Mouse (Mus musculus) ovary, postnatal 10 days (tissue): ENCODE results near the gene C3.

Source experiments
- DNase-seq: peaks from one replicate; pipeline ENCODE4 v3.0.0; 2022; ENCODE audit warnings: low spot score

Gene C3

DNA sequence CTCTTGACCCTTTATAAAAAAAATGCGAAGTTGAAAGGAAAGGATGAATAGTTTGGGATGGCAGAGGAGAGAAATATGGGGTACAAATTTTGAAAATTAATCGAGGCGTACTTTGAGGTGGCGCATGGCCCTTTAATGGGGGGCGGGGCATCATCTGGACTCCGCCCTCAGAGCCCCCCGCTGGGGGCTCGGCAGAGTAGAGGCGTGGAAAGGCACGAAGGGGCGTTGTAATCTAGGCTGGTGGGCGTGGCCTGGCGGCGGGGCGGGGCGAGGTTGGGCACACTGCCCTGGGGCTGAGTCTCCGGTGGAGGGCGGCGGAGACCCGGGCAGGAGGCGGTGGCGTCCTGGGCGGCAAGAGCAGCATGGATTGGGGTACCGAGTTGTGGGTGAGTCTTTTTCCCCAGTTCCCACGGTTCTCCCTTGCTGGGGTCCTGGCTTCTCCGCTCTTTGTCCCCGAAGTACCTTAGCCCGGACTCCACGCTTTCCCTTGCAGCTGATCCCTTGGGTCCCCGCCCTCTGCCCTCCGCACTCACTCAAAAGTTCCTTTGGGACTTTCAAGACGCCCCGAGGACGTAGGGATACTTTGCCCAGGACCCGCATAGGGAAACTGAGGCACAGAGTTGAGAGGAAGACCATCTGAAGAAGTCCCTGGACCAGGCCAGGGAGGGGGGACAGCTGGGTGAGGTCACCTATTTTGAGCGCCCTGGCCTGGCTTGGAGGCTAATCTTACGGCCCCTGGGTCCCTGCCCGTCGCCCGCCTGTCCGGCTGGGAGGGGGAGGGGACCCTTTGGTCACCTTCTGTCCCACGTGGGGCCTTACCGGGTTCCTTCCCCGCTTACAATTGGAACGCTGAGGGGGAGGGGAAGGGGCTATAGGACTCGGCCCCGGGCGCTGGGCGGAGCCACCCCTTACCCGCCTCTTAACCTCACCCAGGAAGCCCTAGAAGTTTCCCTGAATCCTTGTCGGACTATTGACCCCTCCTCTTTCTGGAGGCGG is 21.5 kb upstream of the C3 start, which contains the start of gene Trip10:
TSS of gene Trip10 (plus strand) at position 270 of the 996 bp plus-strand sequence.
- peak; percentile 98 for DNase-seq

GRCm38 (mm10) chr17:57248771-57249170 is 20.8 kb upstream of the C3 start:
- no peak for DNase-seq

- peak; percentile 44 for DNase-seq
Observed at GRCm38 (mm10) chr17:57248201-57248699, 20.3 kb upstream of the C3 start, which contains the start of gene Gpr108. Gene Gpr108, minus strand, starts transcription at chr17:57248446.

GRCm38 (mm10) chr17:57247393-57248200 is 19.7 kb upstream of the C3 start:
- DNase-seq, result peak; percentile 68

GRCm38 (mm10) chr17:57246663-57247392 is 18.9 kb upstream of the C3 start:
- no peak for DNase-seq

- no peak for DNase-seq
Observed at GRCm38 (mm10) chr17:57245311-57245929, 17.5 kb upstream of the C3 start.

DNA sequence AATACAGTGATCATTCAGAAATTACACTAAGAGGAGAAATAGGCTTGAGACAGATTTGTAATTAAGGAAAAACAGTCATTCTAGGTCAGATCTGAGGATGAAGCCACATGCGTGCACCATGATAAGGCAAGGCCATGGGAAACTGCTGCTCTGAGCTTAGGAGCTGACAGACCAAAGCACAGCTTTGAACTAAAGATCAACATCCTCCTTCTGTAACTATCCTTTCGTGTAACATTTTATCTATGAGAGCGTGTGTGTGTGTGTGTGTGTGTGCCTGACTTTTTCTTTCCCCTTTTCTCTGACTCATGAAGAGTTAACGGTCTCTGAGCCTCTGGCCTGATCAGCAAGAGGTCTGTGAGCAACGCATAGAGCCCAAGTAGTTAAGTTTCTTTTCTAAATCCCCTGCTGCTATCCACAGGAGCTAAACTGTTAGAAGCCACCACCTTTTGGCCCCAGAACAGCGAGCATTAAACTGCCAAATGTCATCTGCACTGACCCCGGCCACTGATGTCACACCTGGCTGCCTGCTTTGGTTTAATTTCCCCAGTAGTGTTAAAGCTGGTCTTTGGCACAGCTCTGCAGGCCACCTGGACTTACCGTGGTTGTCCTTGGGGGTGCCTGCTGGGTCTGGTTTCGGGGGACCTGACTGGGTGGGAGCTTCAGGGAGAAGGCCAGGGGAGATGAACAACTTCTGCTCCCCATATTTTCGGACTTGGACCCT is 15.9 kb upstream of the C3 start:
- no peak for DNase-seq

DNA sequence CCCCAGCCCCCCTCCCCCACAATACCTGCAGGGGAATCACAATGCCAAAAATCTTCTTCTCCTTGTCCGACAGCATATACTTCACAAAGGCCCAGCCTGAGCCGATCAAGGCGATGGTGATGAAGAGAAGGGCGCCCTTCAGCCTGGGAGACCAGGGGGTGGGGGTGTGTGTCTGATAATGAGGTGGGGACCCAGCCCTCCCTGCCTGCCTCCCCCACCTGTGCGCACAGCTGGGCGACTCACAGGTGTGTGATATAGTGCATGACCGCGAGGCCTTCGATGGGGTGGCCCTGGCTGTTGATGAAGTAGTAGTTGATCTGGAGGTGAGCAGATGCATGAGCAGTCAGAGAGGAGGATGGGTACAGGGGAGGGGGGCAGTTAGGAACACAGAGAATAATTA is 9.2 kb upstream of the C3 start:
- DNase-seq, result no peak

DNA sequence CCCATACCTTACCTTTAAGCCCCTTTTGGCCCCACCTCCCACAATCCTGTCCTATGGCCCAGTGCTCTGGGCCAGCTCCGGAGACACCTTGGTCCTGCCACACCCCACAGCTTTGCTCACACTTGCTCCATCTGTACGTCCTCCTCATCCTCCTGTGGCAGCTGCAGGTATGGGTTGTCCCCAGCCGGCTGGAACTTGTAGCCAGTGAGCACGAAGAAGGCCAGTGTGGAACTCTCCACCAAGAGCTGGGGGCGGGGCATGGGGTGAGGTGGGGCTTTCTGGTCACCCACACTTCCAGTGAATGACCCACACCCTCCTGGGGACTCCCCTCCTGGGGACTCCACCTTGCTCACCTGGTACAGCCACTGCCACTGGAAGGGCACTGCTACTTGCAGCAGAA is 7.9 kb upstream of the C3 start:
- DNase-seq, result no peak

GRCm38 (mm10) chr17:57234254-57234928 is 6.5 kb upstream of the C3 start:
- DNase-seq, result no peak

GRCm38 (mm10) chr17:57233038-57233437 is 5.1 kb upstream of the C3 start:
- DNase-seq, result no peak

GRCm38 (mm10) chr17:57232200-57232599 is 4.3 kb upstream of the C3 start:
- no peak for DNase-seq

DNA sequence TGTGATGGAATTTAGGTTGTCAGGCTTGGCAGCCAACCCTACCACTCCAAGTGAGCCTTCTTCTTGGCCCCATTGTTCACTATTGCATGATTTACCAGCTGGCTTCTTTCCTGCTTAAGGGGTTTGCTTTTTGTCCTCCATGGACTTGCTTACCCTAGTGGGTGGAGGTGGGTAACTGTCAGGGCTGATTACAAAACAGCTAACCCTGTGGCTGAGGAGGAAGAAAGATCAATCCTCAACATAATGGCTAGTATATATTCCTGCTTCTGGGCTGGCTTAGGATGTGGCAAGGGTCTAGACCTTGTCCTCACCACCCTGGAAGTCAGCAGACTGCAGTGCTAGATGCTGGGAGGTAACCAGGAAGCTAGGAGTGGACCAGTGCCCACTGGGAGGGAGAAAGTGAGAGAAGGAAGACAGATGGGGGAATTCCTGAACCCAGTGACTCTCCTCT is 3.4 kb upstream of the C3 start:
- no peak for DNase-seq

- no peak for DNase-seq
Observed at GRCm38 (mm10) chr17:57230728-57231125, 2.8 kb upstream of the C3 start.

GRCm38 (mm10) chr17:57229851-57230727 is 2.2 kb upstream of the C3 start:
- DNase-seq, result no peak

GRCm38 (mm10) chr17:57228873-57229272 is 937 bp upstream of the C3 start:
- no peak for DNase-seq

DNA sequence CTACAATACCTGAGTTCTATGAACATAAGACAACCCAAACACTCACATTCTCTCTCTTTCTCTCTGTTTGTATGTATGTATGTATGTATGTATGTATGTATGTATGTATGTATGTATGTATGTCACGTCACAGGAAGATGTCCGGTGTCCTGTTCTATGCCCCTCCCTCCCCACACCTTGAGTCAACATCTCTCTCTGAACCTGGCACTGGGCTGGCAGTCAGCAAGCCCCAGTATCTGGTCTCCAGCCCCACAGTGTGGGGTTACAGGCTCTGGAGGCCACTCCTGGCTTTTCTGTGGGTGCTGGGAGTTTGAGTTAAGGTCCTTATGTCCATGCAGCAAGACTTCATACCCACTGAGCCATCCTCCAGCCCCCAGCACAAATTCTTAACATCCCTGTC is 468 bp downstream of the C3 start:
- no peak for DNase-seq

DNA sequence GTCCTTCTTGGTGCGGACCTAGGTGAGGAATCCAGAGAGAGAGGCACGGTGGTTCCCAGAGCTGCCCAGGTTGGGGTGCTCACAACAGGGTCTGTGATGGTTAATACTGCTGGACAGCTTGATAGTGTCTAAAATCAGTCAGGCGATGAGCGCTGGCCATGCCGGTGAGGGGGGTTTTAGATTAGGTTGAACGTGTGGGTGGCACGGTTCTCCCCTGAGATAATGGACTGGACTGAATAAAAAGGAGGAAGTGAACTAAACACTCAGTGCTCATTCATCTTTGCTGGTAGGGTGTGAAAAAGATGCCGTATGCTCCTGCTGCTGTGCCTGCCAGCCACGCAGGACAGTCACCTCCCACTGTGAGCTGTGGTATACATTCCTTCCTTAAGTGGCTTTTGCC is 4.6 kb downstream of the C3 start:
- no peak for DNase-seq

DNA sequence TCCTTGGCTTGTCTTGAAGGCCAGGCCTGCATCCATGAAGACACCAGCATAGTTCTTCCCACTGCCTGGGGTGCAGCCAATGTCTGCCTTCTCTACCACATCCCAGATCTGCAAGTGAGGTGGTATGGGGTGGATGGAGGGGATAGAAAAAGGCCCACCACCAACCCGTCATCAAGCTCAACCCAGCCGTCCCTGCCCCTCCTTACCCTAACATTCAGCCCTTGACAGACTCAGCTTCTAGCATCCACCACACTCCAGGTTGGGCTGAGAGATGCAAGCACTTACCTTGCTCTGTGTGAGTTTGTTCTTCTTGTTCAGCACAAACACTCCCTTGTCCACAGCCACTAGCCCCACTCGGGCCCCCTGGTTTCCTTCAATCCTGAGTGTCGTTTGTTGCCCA is 6.0 kb downstream of the C3 start:
- no peak for DNase-seq
